Mouse (Mus musculus): ENCODE results near the gene Eaf2. TPM values are rescaled to one million over a fixed set of nuclear protein-coding genes. Genes with fewer than 3 reads are reported as not detected.

The Eaf2 gene
- polyA plus RNA-seq (2012; rRNA removed), result 0.54 and 1.0 TPM in 2 replicates

DNA sequence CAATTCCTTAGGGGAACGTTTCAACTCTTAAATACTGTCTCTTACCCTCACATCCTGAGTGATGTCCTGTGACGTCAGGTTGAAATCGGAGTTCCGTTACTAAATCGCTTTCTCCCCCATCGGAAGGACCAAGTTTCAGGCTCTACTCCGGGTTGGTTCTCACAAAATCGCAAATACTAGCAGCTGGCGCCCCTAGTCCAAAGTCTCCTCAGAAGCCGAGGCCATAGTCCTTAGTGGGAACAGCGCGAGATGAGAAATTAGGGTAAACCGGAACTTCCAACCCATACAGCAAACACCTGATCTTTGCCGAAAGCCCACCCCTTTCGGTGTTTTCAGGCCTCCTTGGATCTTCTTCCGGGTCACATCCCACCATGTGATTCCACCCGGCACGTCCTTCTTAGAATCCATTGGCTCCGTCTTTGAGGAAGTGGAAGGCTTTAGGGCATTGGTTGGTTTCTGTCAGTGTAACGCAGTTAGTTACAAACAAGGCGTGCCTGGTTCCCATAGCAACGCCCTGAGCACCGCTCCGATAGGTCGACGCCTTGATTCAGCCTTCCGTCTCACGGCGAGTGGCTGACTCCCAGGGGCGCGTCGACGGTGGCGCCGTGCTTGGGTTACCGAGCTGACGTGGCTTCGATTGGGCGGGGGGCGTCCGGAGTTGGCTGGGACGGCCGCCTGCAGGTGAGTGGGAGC is at the start of gene Eaf2, which contains the start of gene Golgb1:
Gene Eaf2, minus strand, starts transcription at position 421 of the 693 bp plus-strand sequence.
Gene Golgb1, plus strand, starts transcription at position 558 of the 693 bp plus-strand sequence.

DNA sequence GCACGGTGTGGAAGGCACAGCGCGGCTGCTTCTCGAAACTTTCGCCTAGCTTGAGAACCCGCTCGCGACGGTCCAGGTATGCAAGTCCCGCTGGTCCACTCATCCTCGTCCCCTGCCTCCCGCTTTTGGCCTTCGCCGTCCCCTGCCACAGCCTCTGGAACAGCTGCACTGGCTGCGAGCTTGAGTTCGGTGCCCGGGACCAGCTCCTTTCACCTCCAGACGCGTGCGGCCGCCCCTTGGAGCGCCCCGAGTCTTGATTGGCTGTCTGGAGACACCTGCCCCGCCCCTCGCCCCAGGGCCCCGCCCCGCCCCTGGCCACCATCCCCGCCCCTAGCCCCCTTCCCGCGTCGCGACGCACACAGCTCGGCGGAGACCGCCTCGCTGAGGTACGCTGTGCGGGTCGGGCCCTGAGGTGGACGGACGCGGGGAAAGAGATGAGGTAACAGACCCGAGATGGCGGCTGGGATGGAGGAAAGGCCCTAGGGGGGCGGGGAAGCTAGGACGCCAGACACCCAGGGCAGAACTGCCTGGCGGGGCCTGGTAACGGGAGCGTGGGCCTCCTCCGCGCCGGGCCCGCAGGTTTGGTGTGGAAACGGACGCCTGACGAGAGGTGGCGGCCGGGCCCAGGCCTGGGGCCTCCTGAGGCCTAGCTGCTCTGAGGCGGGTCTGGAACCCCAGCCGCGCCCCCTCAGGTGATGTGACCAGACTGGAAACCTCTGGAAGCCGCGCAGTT is 46.6 kb downstream of the Eaf2 start, which contains the start of gene Iqcb1:
Gene Iqcb1, plus strand, starts transcription at position 332 of the 733 bp plus-strand sequence.

DNA sequence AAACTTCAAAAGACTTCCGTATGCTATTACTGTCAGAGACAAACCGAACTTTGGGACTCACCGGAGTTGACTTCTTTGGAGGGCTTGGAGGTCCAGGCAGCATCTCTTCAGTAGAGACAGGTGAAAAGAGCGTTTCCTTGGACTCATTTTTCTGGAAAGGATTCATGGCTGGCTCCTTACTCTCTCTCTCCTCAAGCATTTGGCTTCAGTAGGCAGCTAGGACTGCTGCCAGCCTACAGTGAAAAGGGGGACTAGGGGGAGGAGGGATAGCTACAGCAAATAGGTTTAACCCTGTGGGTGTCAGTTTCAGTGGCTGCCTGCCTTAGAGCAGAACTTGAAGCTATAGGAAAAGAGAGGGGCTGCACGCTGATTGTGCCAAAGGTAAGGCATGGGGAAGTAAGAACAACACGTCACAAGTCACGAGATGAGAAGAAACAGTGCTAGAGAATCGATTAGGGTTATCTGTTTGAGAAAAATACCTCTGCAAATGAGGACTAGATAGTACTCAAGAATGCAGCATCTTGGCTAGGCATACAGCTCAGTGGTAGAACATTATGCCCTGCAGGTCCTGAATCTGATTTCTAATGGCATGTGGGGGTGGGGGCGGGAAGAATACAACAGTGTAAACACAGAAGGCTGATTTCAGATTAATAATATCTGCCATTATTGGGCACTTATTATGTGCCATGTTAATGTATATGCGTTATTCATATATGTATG is 90.0 kb downstream of the Eaf2 start, which contains the start of gene Slc15a2:
Gene Slc15a2, minus strand, starts transcription at position 369 of the 720 bp plus-strand sequence.

Other genes with a start within 250 kb of the Eaf2 start
- 1.5 and 1.8 TPM in 2 replicates for gene Cd86, start 208.9 kb downstream of the Eaf2 start, polyA plus RNA-seq (2012; rRNA removed)
- gene Ildr1, start 181.0 kb downstream of the Eaf2 start, polyA plus RNA-seq (2012; rRNA removed), result 0.09 and 0.89 TPM in 2 replicates
- gene Slc15a2, start 90.0 kb downstream of the Eaf2 start, polyA plus RNA-seq (2012; rRNA removed), result 14.1 and 15.3 TPM in 2 replicates
- gene Iqcb1, start 46.6 kb downstream of the Eaf2 start, polyA plus RNA-seq (2012; rRNA removed), result 30.7 and 31.1 TPM in 2 replicates
- gene Golgb1, start 137 bp upstream of the Eaf2 start, polyA plus RNA-seq (2012; rRNA removed), result 34.9 and 40.8 TPM in 2 replicates
- gene Hcls1, start 60.0 kb upstream of the Eaf2 start, polyA plus RNA-seq (2012; rRNA removed), result 4.2 and 5.1 TPM in 2 replicates
- 0.04 and 0.10 TPM in 2 replicates for gene Fbxo40, start 115.5 kb upstream of the Eaf2 start, polyA plus RNA-seq (2012; rRNA removed)
- 5.7 and 6.8 TPM in 2 replicates for gene Polq, start 136.8 kb upstream of the Eaf2 start, polyA plus RNA-seq (2012; rRNA removed)

Measured in central nervous system, embryonic 14 days (tissue).